Mouse (Mus musculus): ENCODE data around the gene Sema5a. TPM values are rescaled to one million over a fixed set of nuclear protein-coding genes. Genes with fewer than 3 reads are reported as not detected.

Gene Sema5a
- polyA plus RNA-seq, 1 experiment from 2014 or later, result 8.7 TPM

DNA sequence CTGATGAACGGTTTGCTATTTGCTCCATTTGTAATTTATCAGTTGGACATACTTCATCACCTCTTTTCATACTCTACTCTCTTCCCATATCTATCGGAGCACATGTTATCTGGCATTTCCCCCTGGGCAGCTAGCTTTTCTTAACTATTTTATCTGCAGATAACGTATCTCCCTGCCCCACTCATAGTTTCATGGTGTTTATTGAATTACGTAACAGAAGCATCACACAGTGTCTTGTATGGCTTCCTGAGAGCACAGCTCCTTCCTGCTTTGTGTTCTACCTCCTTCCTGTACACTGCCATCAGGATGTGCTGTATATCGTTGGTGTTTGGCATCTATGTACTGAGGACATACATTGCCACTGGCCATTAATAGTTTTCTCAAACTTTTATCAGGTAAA is 98.9 kb downstream of the Sema5a start:
- Histone ChIP-seq H3K9me3 (no peaks in the 10 kb centered on the region), H3K27me3 (replicated peaks) (no peaks in the 10 kb centered on the region), H3K9ac (no peak overlapping the region), H3K4me2 (no peak overlapping the region), H3K4me3 (no peak overlapping the region), H3K36me3 (replicated peaks) (no peaks in the 10 kb centered on the region), H3K27ac (no peak overlapping the region), H3K4me1 (no peaks in the 10 kb centered on the region)
- ATAC-seq (replicated peaks), result no peak
- WGBS, result 88% methylated on average over 5 of the region's 5 CpGs

DNA sequence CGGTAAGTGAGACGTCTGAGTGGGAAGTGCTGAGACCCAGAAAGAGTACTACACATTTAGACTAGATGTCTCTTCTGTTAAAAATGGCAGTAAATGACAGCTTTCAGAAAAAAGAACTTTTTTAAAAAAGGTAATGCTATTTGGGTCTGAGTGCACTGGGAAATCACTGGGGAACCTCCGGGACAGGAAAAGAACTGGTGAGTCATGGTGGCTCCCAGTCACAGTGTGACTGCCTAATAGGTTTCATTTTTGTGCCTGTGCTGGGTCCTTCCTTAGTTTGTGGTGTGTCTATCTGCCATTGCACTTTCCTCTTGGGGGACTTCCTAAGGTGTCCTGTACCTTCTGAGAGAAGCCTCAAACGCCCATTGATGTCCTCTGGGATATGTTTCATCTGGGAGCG is 102.7 kb downstream of the Sema5a start:
- Histone ChIP-seq H3K4me1 (no peaks in the 10 kb centered on the region), H3K9ac (no peak overlapping the region), H3K9me3 (no peaks in the 10 kb centered on the region), H3K27ac (no peak overlapping the region), H3K27me3 (replicated peaks) (no peaks in the 10 kb centered on the region), H3K4me2 (no peak overlapping the region), H3K4me3 (no peak overlapping the region), H3K36me3 (replicated peaks) (no peaks in the 10 kb centered on the region)
- ATAC-seq (replicated peaks), result no peak
- 90% methylated on average over 5 of the region's 5 CpGs for WGBS

DNA sequence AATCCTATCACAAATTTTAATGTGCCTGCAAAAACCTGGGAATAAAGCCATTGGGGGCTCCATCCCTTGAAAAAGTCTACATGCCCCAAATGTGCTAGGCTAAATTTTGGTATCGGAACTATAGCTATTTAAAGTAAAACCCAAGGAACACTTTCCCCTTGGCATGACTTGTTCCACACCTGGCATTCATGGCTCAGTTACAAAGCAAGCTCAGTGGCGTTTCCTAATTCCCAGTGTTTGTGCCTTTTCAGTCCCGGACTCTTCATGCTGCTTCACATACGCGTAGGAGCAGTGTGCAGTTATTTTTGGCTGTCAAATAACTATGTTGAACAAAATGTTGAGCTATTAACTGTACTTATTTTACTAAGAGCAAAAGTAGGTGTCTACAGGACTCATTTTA is 104.7 kb downstream of the Sema5a start:
- Histone ChIP-seq H3K9ac (no peak overlapping the region), H3K4me2 (no peak overlapping the region), H3K27me3 (replicated peaks) (no peaks in the 10 kb centered on the region), H3K4me3 (no peak overlapping the region), H3K4me1 (peaks cover 9% of the 10 kb centered on the region), H3K36me3 (replicated peaks) (no peaks in the 10 kb centered on the region), H3K9me3 (no peaks in the 10 kb centered on the region), H3K27ac (no peak overlapping the region)
- ATAC-seq (replicated peaks), result no peak
- 90% methylated on average over 5 of the region's 5 CpGs for WGBS

DNA sequence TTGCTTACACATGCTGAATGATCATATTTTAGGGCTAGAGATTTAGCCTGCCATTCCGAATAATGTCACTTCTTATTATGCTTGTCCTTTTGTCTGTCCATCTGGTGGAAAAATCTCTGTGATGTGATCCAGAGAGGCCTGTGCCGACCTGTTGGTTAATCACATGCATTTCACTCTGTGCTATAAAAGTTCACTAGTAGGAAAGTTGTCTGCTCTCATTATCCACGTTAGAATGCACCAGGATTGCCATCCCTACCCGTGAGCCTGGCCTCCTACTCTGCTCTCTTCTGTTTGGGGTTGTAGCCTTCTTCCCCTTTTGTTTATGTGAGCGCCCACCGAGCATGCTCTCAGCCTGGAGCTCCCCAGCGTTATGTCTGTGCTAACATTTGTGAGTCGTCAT is 108.4 kb downstream of the Sema5a start:
- WGBS, result 40% methylated on average over 8 of the region's 8 CpGs
- H3K4me1 ChIP-seq, result peaks cover 9% of the 10 kb centered on the region
- 0 out of 2 replicates have a peak, but pooled peaks have one; percentile 27 for ATAC-seq (replicated peaks)

DNA sequence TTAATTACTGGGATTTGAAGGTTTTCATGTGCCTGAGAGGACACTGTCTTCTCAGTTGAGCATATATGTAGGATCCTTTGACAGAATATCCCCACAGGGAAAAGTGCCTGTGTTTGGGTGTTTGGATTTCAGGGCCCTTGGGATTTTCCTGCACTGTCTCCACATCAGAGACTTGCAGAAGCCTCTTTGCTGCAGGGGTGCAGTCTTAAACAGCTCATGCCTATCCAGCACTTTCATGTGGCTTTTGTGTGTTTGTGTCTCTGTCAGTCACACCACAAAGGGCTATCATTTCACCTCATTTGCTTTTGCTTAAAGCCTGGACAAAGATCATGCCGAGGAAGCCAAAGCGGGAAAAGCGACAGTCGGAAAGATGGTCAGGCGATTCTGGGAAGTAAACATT is 108.9 kb downstream of the Sema5a start:
- no peak overlapping the region for H3K9ac ChIP-seq
- H3K4me1 ChIP-seq, result peaks cover 9% of the 10 kb centered on the region
- H3K9me3 ChIP-seq, result no peaks in the 10 kb centered on the region
- H3K4me3 ChIP-seq, result no peak overlapping the region
- H3K36me3 ChIP-seq (replicated peaks), result no peaks in the 10 kb centered on the region
- H3K4me2 ChIP-seq, result no peak overlapping the region
- H3K27ac ChIP-seq, result no peak overlapping the region
- WGBS, result 33% methylated on average over 5 of the region's 5 CpGs
- ATAC-seq (replicated peaks), result no peak
- H3K27me3 ChIP-seq (replicated peaks), result no peaks in the 10 kb centered on the region

More for the DNA sequence above, 108.4 kb downstream of the Sema5a start:
- no peak overlapping the region for H3K4me3 ChIP-seq
- no peak overlapping the region for H3K27ac ChIP-seq
- H3K4me2 ChIP-seq, result no peak overlapping the region
- no peaks in the 10 kb centered on the region for H3K36me3 ChIP-seq (replicated peaks)
- no peak overlapping the region for H3K9ac ChIP-seq
- no peaks in the 10 kb centered on the region for H3K9me3 ChIP-seq
- H3K27me3 ChIP-seq (replicated peaks), result no peaks in the 10 kb centered on the region

DNA sequence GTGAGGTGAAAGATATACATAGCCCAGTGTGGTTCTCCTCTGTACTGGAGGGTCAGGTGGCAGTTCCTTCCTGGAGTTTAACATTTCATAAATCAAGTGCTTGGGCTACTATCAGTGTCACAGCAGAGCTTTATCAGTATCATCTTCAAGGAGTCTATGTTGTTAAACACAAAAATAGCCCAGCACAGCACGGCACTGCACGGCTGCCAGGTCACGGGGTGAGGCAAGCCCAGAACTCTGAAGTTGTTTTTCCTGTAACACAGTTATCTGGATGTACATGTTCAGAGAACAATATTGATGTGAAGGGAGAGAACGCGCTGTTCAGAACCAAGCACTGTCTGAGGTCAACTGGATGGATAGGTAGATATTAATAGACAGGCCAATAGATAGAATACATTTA is 112.2 kb downstream of the Sema5a start:
- 87% methylated on average over 5 of the region's 5 CpGs for WGBS
- H3K9me3 ChIP-seq, result no peaks in the 10 kb centered on the region
- peaks cover 9% of the 10 kb centered on the region for H3K4me1 ChIP-seq
- H3K9ac ChIP-seq, result no peak overlapping the region
- H3K36me3 ChIP-seq (replicated peaks), result no peaks in the 10 kb centered on the region
- H3K4me3 ChIP-seq, result no peak overlapping the region
- no peaks in the 10 kb centered on the region for H3K27me3 ChIP-seq (replicated peaks)
- no peak overlapping the region for H3K27ac ChIP-seq
- H3K4me2 ChIP-seq, result no peak overlapping the region
- ATAC-seq (replicated peaks), result no peak

DNA sequence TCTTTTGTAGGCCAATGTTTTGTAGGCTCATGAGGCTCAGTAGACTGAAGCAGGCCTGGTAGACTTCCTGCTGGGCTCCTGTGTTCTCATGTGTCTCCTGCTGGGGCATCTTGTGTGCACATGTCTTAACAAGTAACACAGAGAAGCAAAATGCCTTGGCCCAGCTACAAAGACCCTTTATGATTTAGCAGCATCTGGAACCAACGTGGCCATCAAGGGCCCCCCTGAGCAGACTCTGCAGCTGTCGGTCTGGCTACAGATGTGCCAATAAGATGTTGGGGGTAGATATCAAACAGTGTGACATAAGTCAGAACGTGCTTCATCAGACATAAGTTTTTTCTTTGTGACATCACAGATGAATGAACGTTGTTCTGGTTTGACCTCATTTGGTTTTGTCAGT is 123.2 kb downstream of the Sema5a start:
- H3K27me3 ChIP-seq (replicated peaks), result no peaks in the 10 kb centered on the region
- no peak overlapping the region for H3K4me3 ChIP-seq
- H3K9ac ChIP-seq, result no peak overlapping the region
- H3K4me2 ChIP-seq, result no peak overlapping the region
- 76% methylated on average over 4 of the region's 4 CpGs for WGBS
- no peaks in the 10 kb centered on the region for H3K36me3 ChIP-seq (replicated peaks)
- no peaks in the 10 kb centered on the region for H3K4me1 ChIP-seq
- no peak overlapping the region for H3K27ac ChIP-seq
- no peak for ATAC-seq (replicated peaks)
- H3K9me3 ChIP-seq, result no peaks in the 10 kb centered on the region

DNA sequence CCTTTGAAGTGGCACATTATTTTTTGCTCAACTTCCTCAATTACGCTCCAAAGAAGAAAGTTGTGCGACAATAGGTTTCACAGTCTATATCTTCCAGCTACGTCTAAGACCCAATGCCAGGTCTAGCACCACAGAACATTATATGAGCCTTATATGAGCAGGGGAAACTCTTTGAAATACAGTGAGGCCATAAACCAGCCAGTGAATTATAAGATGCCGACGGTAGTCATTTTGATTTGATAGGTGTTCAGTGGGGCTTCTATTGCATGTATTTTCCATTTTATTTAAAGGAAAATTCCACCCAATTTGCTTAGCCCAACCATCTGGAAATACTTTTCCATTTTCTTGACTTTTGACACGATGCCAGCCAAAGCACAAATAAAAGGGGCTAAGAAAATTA is 126.3 kb downstream of the Sema5a start:
- H3K27ac ChIP-seq, result no peak overlapping the region
- H3K27me3 ChIP-seq (replicated peaks), result no peaks in the 10 kb centered on the region
- no peaks in the 10 kb centered on the region for H3K9me3 ChIP-seq
- ATAC-seq (replicated peaks), result no peak
- H3K36me3 ChIP-seq (replicated peaks), result no peaks in the 10 kb centered on the region
- H3K4me3 ChIP-seq, result no peak overlapping the region
- H3K4me1 ChIP-seq, result no peaks in the 10 kb centered on the region
- 90% methylated on average over 6 of the region's 6 CpGs for WGBS
- H3K9ac ChIP-seq, result no peak overlapping the region
- no peak overlapping the region for H3K4me2 ChIP-seq

DNA sequence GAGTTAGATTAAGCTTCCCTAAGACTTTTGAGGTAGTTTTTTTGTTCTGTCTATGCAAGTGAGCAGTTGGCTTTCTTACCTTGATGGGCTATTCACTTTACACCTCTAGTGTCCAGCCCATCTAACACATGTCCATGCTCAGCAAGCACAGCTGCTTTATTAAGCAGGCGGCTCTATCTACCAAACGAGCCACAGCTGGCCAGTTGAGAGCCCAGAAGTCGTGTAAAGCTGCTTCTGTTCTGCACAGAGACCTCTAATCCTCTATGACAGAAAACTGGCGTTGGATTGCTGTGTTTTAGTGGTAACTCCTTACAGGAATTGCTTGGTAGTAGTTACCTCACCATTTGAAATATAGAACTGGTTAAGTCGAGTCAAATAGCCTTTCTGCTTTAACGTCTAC is 126.8 kb downstream of the Sema5a start:
- Histone ChIP-seq H3K9me3 (no peaks in the 10 kb centered on the region), H3K4me2 (no peak overlapping the region), H3K9ac (no peak overlapping the region), H3K27ac (no peak overlapping the region), H3K4me1 (no peaks in the 10 kb centered on the region), H3K27me3 (replicated peaks) (no peaks in the 10 kb centered on the region), H3K4me3 (no peak overlapping the region), H3K36me3 (replicated peaks) (no peaks in the 10 kb centered on the region)
- WGBS, result 76% methylated on average over 6 of the region's 6 CpGs
- no peak for ATAC-seq (replicated peaks)

DNA sequence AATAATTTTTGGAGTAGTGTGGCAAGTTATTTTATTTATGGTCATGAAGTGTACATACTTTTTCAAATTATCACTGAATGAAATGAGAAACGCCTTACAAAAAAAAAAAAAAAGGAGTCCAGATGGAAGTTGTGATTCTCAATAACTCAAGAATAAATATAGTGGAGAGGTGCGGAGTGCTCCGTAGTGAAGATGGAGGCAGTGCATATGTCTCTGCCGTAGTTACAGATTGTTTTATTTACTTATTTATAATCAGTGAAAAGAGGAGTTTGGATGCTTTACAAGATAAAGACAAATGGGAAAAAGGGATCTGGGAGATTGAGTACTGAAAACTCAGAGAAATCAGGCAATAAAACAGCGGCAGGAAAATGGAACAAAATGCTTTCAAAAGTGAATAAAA is 131.7 kb downstream of the Sema5a start:
- Histone ChIP-seq H3K4me3 (no peak overlapping the region), H3K9me3 (no peaks in the 10 kb centered on the region), H3K4me2 (no peak overlapping the region), H3K27ac (no peak overlapping the region), H3K36me3 (replicated peaks) (no peaks in the 10 kb centered on the region), H3K4me1 (no peaks in the 10 kb centered on the region), H3K27me3 (replicated peaks) (no peaks in the 10 kb centered on the region), H3K9ac (no peak overlapping the region)
- no peak for ATAC-seq (replicated peaks)
- 92% methylated on average over 5 of the region's 5 CpGs for WGBS

DNA sequence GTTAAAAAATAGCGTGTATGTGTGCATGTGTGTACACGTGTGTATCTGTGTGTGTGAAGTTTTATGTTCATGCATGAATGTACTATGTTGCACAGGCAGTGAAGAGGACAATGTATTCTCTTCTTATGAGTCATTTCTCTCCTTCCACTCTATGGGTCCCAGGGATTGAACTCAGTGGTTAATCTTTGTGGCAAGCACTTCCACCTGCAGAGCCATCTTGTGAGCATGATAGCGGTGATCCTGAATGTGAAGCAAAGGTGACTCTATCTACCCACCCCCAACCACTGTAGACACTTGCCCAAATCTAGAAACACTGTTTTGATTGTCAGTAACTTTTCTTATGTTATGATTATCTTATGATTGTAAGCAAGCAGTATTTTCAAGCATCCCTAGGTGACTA is 133.2 kb downstream of the Sema5a start:
- Histone ChIP-seq H3K27me3 (replicated peaks) (no peaks in the 10 kb centered on the region), H3K27ac (no peak overlapping the region), H3K4me2 (no peak overlapping the region), H3K4me1 (no peaks in the 10 kb centered on the region), H3K9me3 (no peaks in the 10 kb centered on the region), H3K36me3 (replicated peaks) (no peaks in the 10 kb centered on the region), H3K9ac (no peak overlapping the region), H3K4me3 (no peak overlapping the region)
- WGBS, result 95% methylated on average over 3 of the region's 3 CpGs
- ATAC-seq (replicated peaks), result no peak

DNA sequence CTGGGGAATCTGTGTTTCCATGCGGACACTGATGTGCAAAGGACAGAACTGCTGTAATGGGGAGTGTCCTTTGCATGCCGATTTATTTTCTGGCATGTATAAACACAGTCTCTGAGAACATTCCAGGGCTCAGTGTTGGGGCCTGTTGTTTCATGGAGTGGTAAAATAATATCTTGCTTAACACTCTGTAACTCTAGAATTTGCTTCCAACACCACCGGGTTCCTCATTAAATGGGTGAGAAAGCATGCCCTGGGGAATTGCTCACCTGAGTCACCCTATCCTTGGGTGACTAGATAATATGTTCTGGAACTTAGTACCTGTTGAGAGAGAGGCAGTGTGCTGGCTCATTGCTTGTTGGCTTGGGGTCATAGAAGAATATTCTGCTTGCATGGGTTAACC is 135.7 kb downstream of the Sema5a start:
- WGBS, result 88% methylated on average over 3 of the region's 3 CpGs
- H3K9ac ChIP-seq, result no peak overlapping the region

DNA sequence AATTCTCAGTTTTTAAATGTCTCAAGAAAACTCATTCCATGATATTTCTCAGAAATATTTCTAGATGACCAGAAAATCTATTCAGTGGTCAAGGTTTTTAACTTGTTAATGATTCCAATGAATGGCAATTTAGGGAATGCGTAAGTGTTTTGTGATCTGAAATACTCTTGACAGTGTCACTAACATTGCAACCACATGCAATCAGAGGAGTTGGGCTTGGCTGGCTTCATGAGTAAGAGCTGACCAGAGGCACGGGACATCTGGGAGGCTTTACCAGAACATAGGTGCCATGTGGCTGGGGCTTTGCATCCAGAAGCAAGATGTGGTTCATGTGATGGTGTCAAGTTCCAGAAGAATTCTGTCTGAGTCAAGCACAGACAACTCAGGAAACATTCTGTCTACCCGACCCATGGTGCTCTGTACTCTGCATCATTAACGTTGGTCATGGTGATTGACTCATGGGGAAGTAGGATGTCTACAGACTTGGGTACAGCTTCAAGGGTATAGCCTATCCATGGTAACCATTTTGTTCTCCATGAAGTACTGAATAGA is 138.4 kb downstream of the Sema5a start:
- 92% methylated on average over 4 of the region's 4 CpGs for WGBS
- no peak for ATAC-seq (replicated peaks)
- Histone ChIP-seq H3K9me3 (no peaks in the 10 kb centered on the region), H3K27me3 (replicated peaks) (no peaks in the 10 kb centered on the region), H3K27ac (no peak overlapping the region), H3K4me2 (no peak overlapping the region), H3K9ac (no peak overlapping the region), H3K4me3 (no peak overlapping the region), H3K4me1 (no peaks in the 10 kb centered on the region), H3K36me3 (replicated peaks) (no peaks in the 10 kb centered on the region)

More for the DNA sequence above, 135.7 kb downstream of the Sema5a start:
- Histone ChIP-seq H3K4me1 (no peaks in the 10 kb centered on the region), H3K27me3 (replicated peaks) (no peaks in the 10 kb centered on the region), H3K36me3 (replicated peaks) (no peaks in the 10 kb centered on the region), H3K4me2 (no peak overlapping the region), H3K9me3 (no peaks in the 10 kb centered on the region), H3K4me3 (no peak overlapping the region), H3K27ac (no peak overlapping the region)
- ATAC-seq (replicated peaks), result no peak

All from midbrain, embryonic 15.5 days (tissue).